Mouse (Mus musculus): Measurements from ENCODE around the gene Trim65. TPM values are rescaled to one million over a fixed set of nuclear protein-coding genes. Genes with fewer than 3 reads are reported as not detected.

Gene Trim65
- polyA plus RNA-seq, 1 experiment from 2014 or later: 1.2 TPM

DNA sequence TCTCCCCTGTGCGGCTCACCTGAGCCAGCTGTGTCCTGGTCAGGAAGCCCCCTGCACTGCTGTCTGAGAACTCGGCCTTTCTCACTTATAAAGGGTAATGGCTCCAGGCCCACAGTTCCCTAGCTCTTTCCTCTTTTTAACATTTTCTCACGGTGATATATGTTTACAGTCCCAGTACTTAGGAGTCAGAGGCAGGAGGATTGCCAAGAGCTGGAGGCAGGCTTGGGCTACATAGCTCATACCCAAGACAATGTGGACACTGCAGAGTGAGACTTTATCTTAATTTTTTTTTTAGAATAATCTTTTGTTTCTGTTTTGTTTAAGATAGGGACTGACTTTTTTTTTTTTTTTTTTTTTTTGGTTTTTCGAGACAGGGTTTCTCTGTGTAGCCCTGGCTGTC is 28.5 kb downstream of the Trim65 start:
- 0 out of 2 replicates have a peak, but pooled peaks cover 2% of the 10 kb centered on the region for H3K36me3 ChIP-seq (replicated peaks; ENCODE audit: insufficient read depth, low read length)
- ATAC-seq (no peak), DNase-seq (no peak)
- H3K27me3 ChIP-seq (ENCODE audit: insufficient read depth, low read length): peaks cover 3% of the 10 kb centered on the region; the same call in 1 of the 2 replicates
- H3K4me3 ChIP-seq (ENCODE audit: low read depth, low read length): no peak overlapping the region
- peak overlapping the region; percentile 62 for H3K27ac ChIP-seq (ENCODE audit: low read depth)
- H3K9ac ChIP-seq (replicated peaks): peak overlapping the region; percentile 38; the same call in 1 of the 2 replicates
- H3K4me2 ChIP-seq (ENCODE audit: low read depth, low read length): peak overlapping the region; percentile 20
- H3K9me3 ChIP-seq (ENCODE audit: low read length): no peaks in the 10 kb centered on the region
- peaks cover 58% of the 10 kb centered on the region for H3K4me1 ChIP-seq (ENCODE audit: insufficient read depth)
- no peak for TF ChIP-seq EP300 (IDR thresholded peaks at IDR 0.05; ENCODE audit: low read depth)
- WGBS (ENCODE audit: insufficient replicate concordance): 44% methylated on average over 3 of the region's 4 CpGs

DNA sequence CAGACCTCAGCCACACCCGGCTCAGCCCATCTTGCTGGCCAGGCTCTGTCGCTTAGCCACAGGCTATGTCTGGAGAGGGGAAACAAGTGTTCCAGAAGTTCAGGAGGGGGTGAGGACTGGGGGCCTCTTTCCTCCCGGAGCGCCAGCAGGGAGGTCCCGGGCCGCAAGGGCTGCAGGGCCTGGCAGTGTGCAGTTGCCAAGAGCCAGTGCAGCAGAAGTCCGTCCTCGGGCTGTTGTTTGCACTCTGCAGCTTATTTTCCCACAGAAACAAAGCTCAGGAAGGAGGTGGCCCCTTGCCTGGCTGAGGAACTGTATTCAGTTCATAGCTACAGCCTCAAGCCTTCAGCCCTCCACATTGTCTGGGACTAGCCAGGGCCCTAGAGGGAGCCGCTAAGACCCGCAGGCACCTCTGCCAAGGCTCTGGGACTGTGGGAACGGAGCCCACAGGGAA is 29.0 kb downstream of the Trim65 start:
- 0 out of 2 replicates have a peak, but pooled peaks cover 2% of the 10 kb centered on the region for H3K36me3 ChIP-seq (replicated peaks; ENCODE audit: insufficient read depth, low read length)
- no peaks in the 10 kb centered on the region; the same call in 1 of the 2 replicates for H3K9me3 ChIP-seq (ENCODE audit: low read length)
- no peak overlapping the region for H3K4me3 ChIP-seq (ENCODE audit: low read depth, low read length)
- H3K27ac ChIP-seq (ENCODE audit: low read depth): peak overlapping the region; percentile 62
- WGBS (ENCODE audit: insufficient replicate concordance): 25% methylated on average over 11 of the region's 11 CpGs
- ATAC-seq (no peak), DNase-seq (no peak)
- peak overlapping the region; percentile 20 for H3K4me2 ChIP-seq (ENCODE audit: low read depth, low read length)
- H3K27me3 ChIP-seq (ENCODE audit: insufficient read depth, low read length): no peaks in the 10 kb centered on the region
- peaks cover 52% of the 10 kb centered on the region for H3K4me1 ChIP-seq (ENCODE audit: insufficient read depth)
- no peak for TF ChIP-seq CTCF (IDR thresholded peaks at IDR 0.05; ENCODE audit: low read depth)
- no peak for TF ChIP-seq EP300 (IDR thresholded peaks at IDR 0.05; ENCODE audit: low read depth)
- peak overlapping the region; percentile 38 for H3K9ac ChIP-seq (replicated peaks)

DNA sequence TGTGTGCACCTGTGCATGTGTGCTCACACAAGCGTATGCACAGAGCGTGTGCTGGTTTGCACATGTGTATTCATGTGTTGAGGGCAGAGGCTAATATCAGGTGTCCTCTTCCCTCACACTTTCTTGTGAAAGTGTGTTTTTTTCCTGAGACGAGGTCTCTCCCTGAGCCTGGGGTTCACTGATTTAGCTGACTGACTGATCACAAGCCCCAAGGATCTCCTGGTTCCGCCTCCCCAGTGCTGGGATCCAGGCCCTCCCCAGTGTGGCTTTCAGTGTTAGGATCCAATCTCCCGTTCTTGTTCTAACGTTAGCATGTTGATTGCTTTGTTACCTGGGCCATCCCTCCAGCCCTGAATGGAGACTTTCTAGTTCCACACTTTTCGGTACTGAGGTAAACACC is 30.1 kb downstream of the Trim65 start:
- Histone ChIP-seq H3K9me3 (ENCODE audit: low read length) (peaks cover 3% of the 10 kb centered on the region), H3K4me1 (ENCODE audit: insufficient read depth) (peaks cover 45% of the 10 kb centered on the region), H3K27me3 (ENCODE audit: insufficient read depth, low read length) (no peaks in the 10 kb centered on the region), H3K36me3 (replicated peaks; ENCODE audit: insufficient read depth, low read length) (no peaks in the 10 kb centered on the region), H3K4me2 (ENCODE audit: low read depth, low read length) (no peak overlapping the region), H3K9ac (replicated peaks) (no peak overlapping the region), H3K27ac (ENCODE audit: low read depth) (no peak overlapping the region), H3K4me3 (ENCODE audit: low read depth, low read length) (no peak overlapping the region)
- ATAC-seq (no peak), DNase-seq (no peak)
- 74% methylated on average over 7 of the region's 7 CpGs for WGBS (ENCODE audit: insufficient replicate concordance)
- TF ChIP-seq CTCF (IDR thresholded peaks at IDR 0.05; ENCODE audit: low read depth) (no peak), EP300 (IDR thresholded peaks at IDR 0.05; ENCODE audit: low read depth) (no peak)

DNA sequence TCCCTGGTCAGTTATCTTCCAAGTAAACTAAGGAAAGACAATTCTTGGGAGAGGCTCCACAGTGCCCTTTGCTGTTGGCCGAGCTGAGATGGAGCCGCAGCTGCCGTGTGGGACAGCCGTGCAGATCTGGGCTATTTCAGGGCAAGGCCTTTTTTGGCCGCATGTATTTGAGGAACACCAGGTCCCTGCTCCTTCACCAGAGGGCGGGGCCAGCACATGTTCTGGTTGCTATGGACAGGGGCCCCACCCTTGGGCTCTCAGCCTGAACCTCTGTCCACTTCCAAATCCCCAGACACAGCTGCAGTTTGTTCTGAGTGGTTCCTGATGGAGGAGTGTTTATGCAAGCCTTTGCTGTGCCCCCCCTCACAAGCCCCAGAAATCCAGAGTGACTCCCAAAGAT is 30.5 kb downstream of the Trim65 start:
- no peak overlapping the region for H3K9ac ChIP-seq (replicated peaks)
- H3K36me3 ChIP-seq (replicated peaks; ENCODE audit: insufficient read depth, low read length): no peaks in the 10 kb centered on the region
- H3K27me3 ChIP-seq (ENCODE audit: insufficient read depth, low read length): no peaks in the 10 kb centered on the region
- H3K4me3 ChIP-seq (ENCODE audit: low read depth, low read length): no peak overlapping the region
- H3K27ac ChIP-seq (ENCODE audit: low read depth): no peak overlapping the region
- H3K4me1 ChIP-seq (ENCODE audit: insufficient read depth): peaks cover 45% of the 10 kb centered on the region
- DNase-seq (peak; percentile 53), ATAC-seq (peak; percentile 26; the same call in 1 of the 2 replicates)
- no peak for TF ChIP-seq EP300 (IDR thresholded peaks at IDR 0.05; ENCODE audit: low read depth)
- no peak for TF ChIP-seq CTCF (IDR thresholded peaks at IDR 0.05; ENCODE audit: low read depth)
- H3K4me2 ChIP-seq (ENCODE audit: low read depth, low read length): no peak overlapping the region
- WGBS (ENCODE audit: insufficient replicate concordance): 58% methylated on average over 6 of the region's 6 CpGs
- peaks cover 3% of the 10 kb centered on the region for H3K9me3 ChIP-seq (ENCODE audit: low read length)

DNA sequence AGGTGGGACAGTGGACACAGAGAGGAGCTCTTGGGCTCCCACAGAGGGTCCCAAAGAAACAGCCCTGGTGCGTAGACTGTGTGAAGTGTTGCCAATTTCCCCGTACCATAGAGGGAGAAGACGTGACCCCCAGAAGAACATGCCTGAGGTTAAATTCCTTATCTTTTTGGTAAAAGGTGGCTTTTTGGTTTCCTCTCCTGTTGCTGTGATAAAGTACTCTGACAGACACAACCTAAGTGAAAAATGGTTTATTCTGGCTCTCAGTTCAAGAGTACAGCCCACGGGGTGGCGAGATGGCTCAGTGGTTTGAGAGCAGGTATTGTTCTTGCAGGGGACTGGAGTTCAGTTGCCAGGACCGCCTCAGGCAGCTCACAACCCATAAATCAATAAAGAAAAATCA is 31.5 kb downstream of the Trim65 start:
- Histone ChIP-seq H3K27ac (ENCODE audit: low read depth) (peak overlapping the region; percentile 76), H3K9ac (replicated peaks) (0 out of 2 replicates have a peak overlapping the region, but pooled peaks have one; percentile 5), H3K4me2 (ENCODE audit: low read depth, low read length) (peak overlapping the region; percentile 8; the same call in 1 of the 2 replicates), H3K4me1 (ENCODE audit: insufficient read depth) (peaks cover 43% of the 10 kb centered on the region), H3K27me3 (ENCODE audit: insufficient read depth, low read length) (no peaks in the 10 kb centered on the region), H3K9me3 (ENCODE audit: low read length) (peaks cover 3% of the 10 kb centered on the region), H3K36me3 (replicated peaks; ENCODE audit: insufficient read depth, low read length) (no peaks in the 10 kb centered on the region), H3K4me3 (ENCODE audit: low read depth, low read length) (no peak overlapping the region)
- 59% methylated on average over 6 of the region's 6 CpGs for WGBS (ENCODE audit: insufficient replicate concordance)
- TF ChIP-seq CTCF (IDR thresholded peaks at IDR 0.05; ENCODE audit: low read depth) (no peak), EP300 (IDR thresholded peaks at IDR 0.05; ENCODE audit: low read depth) (no peak)
- no peak for DNase-seq
- ATAC-seq: no peak

DNA sequence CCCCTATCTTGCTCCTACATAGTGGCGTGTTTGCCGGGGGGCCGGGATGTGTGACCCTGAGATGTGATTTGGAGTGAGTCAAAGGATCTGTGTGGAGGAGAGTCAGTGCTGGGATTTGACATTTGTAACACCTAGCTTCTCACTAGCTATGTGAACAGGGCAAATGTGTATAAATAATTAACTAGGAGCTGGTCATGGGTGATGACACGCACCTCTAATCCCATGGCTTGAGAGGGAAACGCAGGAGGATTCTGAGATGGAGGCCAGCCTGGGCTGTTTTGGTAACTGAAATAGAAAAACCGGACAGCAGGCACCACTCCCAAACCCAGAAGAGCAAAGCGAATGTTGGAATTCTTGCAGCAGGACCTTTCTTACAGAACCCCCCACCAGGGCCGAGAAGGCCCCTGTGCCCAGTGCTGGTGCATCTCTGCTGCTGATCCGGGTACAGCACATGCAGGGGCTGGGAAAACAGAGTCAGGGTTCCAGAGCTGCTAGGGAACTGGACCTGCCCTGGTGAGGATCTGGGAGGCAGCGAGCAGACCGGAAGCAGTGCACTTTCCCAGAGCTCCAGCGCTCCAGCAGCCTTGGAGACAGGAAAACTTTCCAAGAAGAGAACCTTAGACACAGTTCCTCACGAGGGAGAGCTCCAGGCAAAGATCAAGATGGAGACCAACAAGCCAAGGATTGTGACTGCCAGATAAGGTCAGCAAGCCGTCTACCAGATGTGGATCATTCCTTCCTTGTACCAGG is 32.0 kb downstream of the Trim65 start:
- DNase-seq: no peak
- peaks cover 40% of the 10 kb centered on the region for H3K4me1 ChIP-seq (ENCODE audit: insufficient read depth)

More for the DNA sequence above, 32.0 kb downstream of the Trim65 start:
- Histone ChIP-seq H3K36me3 (replicated peaks; ENCODE audit: insufficient read depth, low read length) (no peaks in the 10 kb centered on the region), H3K9ac (replicated peaks) (0 out of 2 replicates have a peak overlapping the region, but pooled peaks have one; percentile 5), H3K4me2 (ENCODE audit: low read depth, low read length) (peak overlapping the region; percentile 8), H3K27ac (ENCODE audit: low read depth) (peak overlapping the region; percentile 76), H3K9me3 (ENCODE audit: low read length) (peaks cover 3% of the 10 kb centered on the region), H3K27me3 (ENCODE audit: insufficient read depth, low read length) (no peaks in the 10 kb centered on the region), H3K4me3 (ENCODE audit: low read depth, low read length) (no peak overlapping the region)
- 61% methylated on average over 14 of the region's 14 CpGs for WGBS (ENCODE audit: insufficient replicate concordance)
- ATAC-seq: peak; percentile 65
- TF ChIP-seq EP300 (IDR thresholded peaks at IDR 0.05; ENCODE audit: low read depth) (no peak), CTCF (IDR thresholded peaks at IDR 0.05; ENCODE audit: low read depth) (no peak)
